Mouse (Mus musculus): Measurements from ENCODE around the gene Gabarapl1. TPM values are rescaled to one million over a fixed set of nuclear protein-coding genes. Genes with fewer than 3 reads are reported as not detected.

Gene Gabarapl1
- polyA plus RNA-seq, 1 experiment from 2014 or later: 72.0 TPM

DNA sequence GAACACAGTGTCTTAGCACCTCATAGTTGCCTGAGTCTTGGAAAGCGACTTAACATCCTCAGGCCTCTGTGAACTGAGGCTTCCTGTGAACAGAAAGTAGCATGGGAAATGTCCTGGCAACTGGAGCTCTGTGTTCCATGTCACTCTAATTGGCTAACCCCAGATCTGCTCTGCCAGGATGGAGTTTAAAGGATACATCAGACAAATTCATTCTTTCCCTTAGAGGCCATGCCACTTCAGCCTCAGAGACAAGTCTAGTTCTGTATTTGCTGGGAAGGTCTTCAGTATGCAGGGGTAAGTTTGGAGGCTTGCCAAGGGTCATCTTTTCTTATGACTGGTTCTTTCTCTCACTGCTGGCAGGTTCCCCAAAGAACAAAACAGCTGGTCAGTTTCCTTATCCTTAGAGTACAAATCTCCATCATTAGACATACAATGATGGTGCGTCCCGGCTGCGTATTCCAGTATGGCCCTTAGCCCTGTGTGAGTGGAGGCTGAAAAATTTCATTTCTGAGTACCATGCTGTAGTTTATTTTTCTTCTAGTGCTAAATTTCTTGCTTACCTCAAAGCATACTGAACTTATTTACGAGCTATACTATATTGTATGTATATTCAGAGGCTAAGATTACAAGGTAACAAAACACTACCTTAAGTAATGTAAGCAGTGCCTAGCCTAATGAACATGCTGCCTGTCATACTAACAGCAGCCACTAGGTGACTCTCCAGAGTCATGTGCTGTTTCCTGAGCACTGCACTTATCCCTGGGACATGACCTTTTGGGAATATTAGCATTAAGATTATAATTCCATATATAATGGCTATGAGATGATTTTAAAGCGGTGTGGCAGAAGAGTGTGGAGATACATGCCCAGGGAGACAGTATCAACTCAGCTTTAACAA is 11.0 kb downstream of the Gabarapl1 start:
- 58% methylated on average over 6 of the region's 6 CpGs for WGBS
- ATAC-seq (ENCODE audit: low FRiP score, low TSS enrichment): peak; percentile 80
- H3K36me3 ChIP-seq (ENCODE audit: control insufficient read depth, insufficient read depth, low read length): peaks cover 41% of the 10 kb centered on the region

GRCm38 (mm10) chr6:129547277-129547676 is 14.3 kb downstream of the Gabarapl1 start:
- ATAC-seq (ENCODE audit: low FRiP score, low TSS enrichment) (no peak), DNase-seq (no peak)
- Histone ChIP-seq H3K4me1 (ENCODE audit: control insufficient read depth, insufficient read depth, low read length) (no peaks in the 10 kb centered on the region), H3K27me3 (ENCODE audit: control insufficient read depth, insufficient read depth, low read length) (no peaks in the 10 kb centered on the region), H3K36me3 (ENCODE audit: control insufficient read depth, insufficient read depth, low read length) (peaks cover 9% of the 10 kb centered on the region; the same call in 1 of the 2 replicates), H3K4me2 (ENCODE audit: low read length) (no peak overlapping the region), H3K9me3 (ENCODE audit: control insufficient read depth, low read length) (no peaks in the 10 kb centered on the region), H3K4me3 (replicated peaks; ENCODE audit: low read depth, low read length) (no peak overlapping the region), H3K27ac (replicated peaks; ENCODE audit: low read depth, low read length) (no peak overlapping the region), H3K9ac (replicated peaks; ENCODE audit: low read length) (no peak overlapping the region)
- WGBS: 88% methylated on average over 2 of the region's 2 CpGs

More for the DNA sequence above, 11.0 kb downstream of the Gabarapl1 start:
- H3K9ac ChIP-seq (replicated peaks; ENCODE audit: low read length): no peak overlapping the region
- no peaks in the 10 kb centered on the region for H3K27me3 ChIP-seq (ENCODE audit: control insufficient read depth, insufficient read depth, low read length)
- H3K27ac ChIP-seq (replicated peaks; ENCODE audit: low read depth, low read length): no peak overlapping the region
- H3K4me1 ChIP-seq (ENCODE audit: control insufficient read depth, insufficient read depth, low read length): no peaks in the 10 kb centered on the region
- no peak overlapping the region for H3K4me3 ChIP-seq (replicated peaks; ENCODE audit: low read depth, low read length)
- H3K9me3 ChIP-seq (ENCODE audit: control insufficient read depth, low read length): no peaks in the 10 kb centered on the region
- peak; percentile 86 for DNase-seq
- H3K4me2 ChIP-seq (ENCODE audit: low read length): no peak overlapping the region

- H3K27ac ChIP-seq (replicated peaks; ENCODE audit: low read depth, low read length): no peak overlapping the region
- no peak for ATAC-seq (ENCODE audit: low FRiP score, low TSS enrichment)
Observed at GRCm38 (mm10) chr6:129548009-129548408, 15.0 kb downstream of the Gabarapl1 start.

DNA sequence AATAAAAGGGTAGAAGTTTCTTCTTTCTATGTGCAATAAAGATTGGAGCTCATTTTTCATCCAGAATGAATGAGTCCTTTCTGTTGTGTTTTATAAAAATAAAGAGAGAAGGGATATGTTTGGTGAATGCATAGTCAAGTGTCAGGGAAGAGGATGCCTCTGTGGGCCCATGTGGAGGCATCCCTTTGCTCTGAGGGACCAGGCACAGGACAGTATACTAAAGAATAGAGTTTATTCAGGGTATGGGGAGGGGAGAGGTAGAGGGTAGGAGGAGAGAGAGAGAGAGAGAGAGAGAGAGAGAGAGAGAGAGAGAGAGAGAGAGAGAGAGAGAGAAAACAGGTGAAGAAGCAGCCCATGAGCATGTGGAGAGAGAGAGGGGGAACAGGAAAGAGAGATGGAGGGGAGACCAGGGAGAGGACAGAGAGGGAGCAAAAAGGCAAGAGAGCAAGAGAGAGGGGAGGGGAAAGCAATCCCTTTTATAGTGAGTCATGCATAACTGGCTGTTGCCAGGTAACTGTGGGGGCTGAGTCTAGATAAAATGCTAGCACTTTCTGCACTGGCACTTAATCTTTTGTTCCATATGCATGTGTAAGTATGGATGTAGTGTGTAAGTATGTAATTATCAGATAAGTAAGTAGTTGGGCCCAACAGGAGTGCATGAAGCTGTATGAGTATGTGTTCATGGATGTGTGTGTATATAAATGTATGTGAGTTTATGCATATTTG is 24.5 kb downstream of the Gabarapl1 start:
- Histone ChIP-seq H3K27ac (replicated peaks; ENCODE audit: low read depth, low read length) (no peak overlapping the region), H3K9me3 (ENCODE audit: control insufficient read depth, low read length) (no peaks in the 10 kb centered on the region), H3K4me1 (ENCODE audit: control insufficient read depth, insufficient read depth, low read length) (peaks cover 5% of the 10 kb centered on the region; the same call in 1 of the 2 replicates), H3K36me3 (ENCODE audit: control insufficient read depth, insufficient read depth, low read length) (no peaks in the 10 kb centered on the region), H3K9ac (replicated peaks; ENCODE audit: low read length) (no peak overlapping the region), H3K4me2 (ENCODE audit: low read length) (no peak overlapping the region), H3K27me3 (ENCODE audit: control insufficient read depth, insufficient read depth, low read length) (no peaks in the 10 kb centered on the region), H3K4me3 (replicated peaks; ENCODE audit: low read depth, low read length) (no peak overlapping the region)
- 0 out of 2 replicates have a peak, but pooled peaks have one; percentile 35 for ATAC-seq (ENCODE audit: low FRiP score, low TSS enrichment)
- peak; percentile 61 for DNase-seq

More at GRCm38 (mm10) chr6:129548009-129548408, 15.0 kb downstream of the Gabarapl1 start:
- no peak overlapping the region for H3K4me3 ChIP-seq (replicated peaks; ENCODE audit: low read depth, low read length)
- peaks cover 3% of the 10 kb centered on the region; the same call in 1 of the 2 replicates for H3K36me3 ChIP-seq (ENCODE audit: control insufficient read depth, insufficient read depth, low read length)
- DNase-seq: no peak
- H3K9ac ChIP-seq (replicated peaks; ENCODE audit: low read length): no peak overlapping the region
- H3K9me3 ChIP-seq (ENCODE audit: control insufficient read depth, low read length): no peaks in the 10 kb centered on the region
- no peak overlapping the region for H3K4me2 ChIP-seq (ENCODE audit: low read length)
- H3K27me3 ChIP-seq (ENCODE audit: control insufficient read depth, insufficient read depth, low read length): no peaks in the 10 kb centered on the region
- no peaks in the 10 kb centered on the region for H3K4me1 ChIP-seq (ENCODE audit: control insufficient read depth, insufficient read depth, low read length)
- WGBS: 77% methylated on average over 3 of the region's 3 CpGs

- peak; percentile 87 for ATAC-seq (ENCODE audit: low FRiP score, low TSS enrichment)
- Histone ChIP-seq H3K9ac (replicated peaks; ENCODE audit: low read length) (no peak overlapping the region), H3K4me3 (replicated peaks; ENCODE audit: low read depth, low read length) (no peak overlapping the region), H3K9me3 (ENCODE audit: control insufficient read depth, low read length) (no peaks in the 10 kb centered on the region), H3K4me1 (ENCODE audit: control insufficient read depth, insufficient read depth, low read length) (peaks cover 5% of the 10 kb centered on the region; the same call in 1 of the 2 replicates), H3K27me3 (ENCODE audit: control insufficient read depth, insufficient read depth, low read length) (no peaks in the 10 kb centered on the region), H3K36me3 (ENCODE audit: control insufficient read depth, insufficient read depth, low read length) (no peaks in the 10 kb centered on the region), H3K27ac (replicated peaks; ENCODE audit: low read depth, low read length) (no peak overlapping the region), H3K4me2 (ENCODE audit: low read length) (no peak overlapping the region)
- peak; percentile 92 for DNase-seq
- WGBS: 17% methylated on average over 12 of the region's 12 CpGs
Observed at GRCm38 (mm10) chr6:129558946-129559640, 26.1 kb downstream of the Gabarapl1 start.

- Histone ChIP-seq H3K27ac (replicated peaks; ENCODE audit: low read depth, low read length) (no peak overlapping the region), H3K4me3 (replicated peaks; ENCODE audit: low read depth, low read length) (no peak overlapping the region), H3K9me3 (ENCODE audit: control insufficient read depth, low read length) (no peaks in the 10 kb centered on the region), H3K9ac (replicated peaks; ENCODE audit: low read length) (no peak overlapping the region), H3K4me1 (ENCODE audit: control insufficient read depth, insufficient read depth, low read length) (peaks cover 5% of the 10 kb centered on the region; the same call in 1 of the 2 replicates), H3K27me3 (ENCODE audit: control insufficient read depth, insufficient read depth, low read length) (no peaks in the 10 kb centered on the region), H3K4me2 (ENCODE audit: low read length) (no peak overlapping the region), H3K36me3 (ENCODE audit: control insufficient read depth, insufficient read depth, low read length) (no peaks in the 10 kb centered on the region)
- 58% methylated on average over 4 of the region's 4 CpGs for WGBS
- DNase-seq: no peak
- no peak for ATAC-seq (ENCODE audit: low FRiP score, low TSS enrichment)
Observed at GRCm38 (mm10) chr6:129559641-129560027, 26.7 kb downstream of the Gabarapl1 start.

GRCm38 (mm10) chr6:129565257-129565656 is 32.3 kb downstream of the Gabarapl1 start:
- no peak overlapping the region for H3K9ac ChIP-seq (replicated peaks; ENCODE audit: low read length)
- H3K9me3 ChIP-seq (ENCODE audit: control insufficient read depth, low read length): no peaks in the 10 kb centered on the region
- no peaks in the 10 kb centered on the region for H3K36me3 ChIP-seq (ENCODE audit: control insufficient read depth, insufficient read depth, low read length)
- no peak overlapping the region for H3K4me2 ChIP-seq (ENCODE audit: low read length)
- no peaks in the 10 kb centered on the region for H3K27me3 ChIP-seq (ENCODE audit: control insufficient read depth, insufficient read depth, low read length)
- DNase-seq (no peak), ATAC-seq (ENCODE audit: low FRiP score, low TSS enrichment) (no peak)
- WGBS: 82% methylated on average over 2 of the region's 2 CpGs
- H3K4me3 ChIP-seq (replicated peaks; ENCODE audit: low read depth, low read length): no peak overlapping the region
- H3K27ac ChIP-seq (replicated peaks; ENCODE audit: low read depth, low read length): no peak overlapping the region
- H3K4me1 ChIP-seq (ENCODE audit: control insufficient read depth, insufficient read depth, low read length): no peaks in the 10 kb centered on the region

DNA sequence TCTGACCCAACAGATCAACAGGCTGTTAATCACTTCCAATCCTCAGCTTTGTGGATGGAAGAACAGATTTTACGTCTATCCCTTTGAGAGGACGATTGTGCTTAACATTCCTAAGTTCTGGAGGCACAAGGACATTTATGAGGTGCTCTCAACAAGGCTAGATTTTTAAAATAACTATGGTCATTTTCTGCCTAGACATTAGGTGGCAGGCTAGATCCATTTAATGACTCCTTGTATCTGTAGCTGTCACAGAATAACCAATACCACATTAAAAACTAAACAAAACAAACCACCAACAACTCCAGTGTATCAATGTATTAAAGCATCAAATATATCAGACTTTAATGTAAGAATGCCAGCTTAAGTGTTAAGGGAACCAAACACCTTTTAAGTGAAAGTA is 42.4 kb downstream of the Gabarapl1 start:
- no peak overlapping the region for H3K27ac ChIP-seq (replicated peaks; ENCODE audit: low read depth, low read length)
- no peak overlapping the region for H3K4me3 ChIP-seq (replicated peaks; ENCODE audit: low read depth, low read length)
- no peak for ATAC-seq (ENCODE audit: low FRiP score, low TSS enrichment)
- WGBS: 48% methylated on average over 2 of the region's 2 CpGs
- no peak overlapping the region for H3K4me2 ChIP-seq (ENCODE audit: low read length)
- no peak overlapping the region for H3K9ac ChIP-seq (replicated peaks; ENCODE audit: low read length)
- H3K4me1 ChIP-seq (ENCODE audit: control insufficient read depth, insufficient read depth, low read length): no peaks in the 10 kb centered on the region
- H3K9me3 ChIP-seq (ENCODE audit: control insufficient read depth, low read length): no peaks in the 10 kb centered on the region
- DNase-seq: no peak
- no peaks in the 10 kb centered on the region for H3K36me3 ChIP-seq (ENCODE audit: control insufficient read depth, insufficient read depth, low read length)
- no peaks in the 10 kb centered on the region for H3K27me3 ChIP-seq (ENCODE audit: control insufficient read depth, insufficient read depth, low read length)
